Mouse (Mus musculus) MEL (cell line): ENCODE data around the gene Rab4b.

ENCODE experiments used
- CTCF ChIP-seq, 3 experiments: IDR thresholded peaks in 2 of 3; conservative IDR thresholded peaks in 1 of 3; 2 replicates each; pipeline ENCODE4 v1.5.1; 2011 to 2012; ENCODE audit warnings: low read length in 3 of 3, low read depth in 2 of 3, mild to moderate bottlenecking in 2 of 3, improper control_type of control experiment in 1 of 3, inconsistent platforms in 1 of 3, mixed read lengths in 1 of 3, moderate library complexity in 1 of 3; ENCODE audit not compliant: control insufficient read depth in 1 of 3, insufficient read depth in 1 of 3, poor library complexity in 1 of 3, severe bottlenecking in 1 of 3
- NRF1 ChIP-seq: IDR thresholded peaks from 2 replicates; pipeline ENCODE4 v1.6.1; 2014; ENCODE audit warnings: low read depth, mild to moderate bottlenecking, inconsistent platforms, low read length, improper control_type of control experiment, moderate library complexity; ENCODE audit not compliant: poor library complexity, insufficient read depth, severe bottlenecking
- POLR2A ChIP-seq, 2 experiments: IDR thresholded peaks; 2 replicates each; pipeline ENCODE4 v1.6.1; 2011 to 2012; ENCODE audit warnings: low read length in 2 of 2, mild to moderate bottlenecking in 2 of 2, control low read depth in 1 of 2, improper control_type of control experiment in 1 of 2, low read depth in 1 of 2, moderate library complexity in 1 of 2; ENCODE audit not compliant: control insufficient read depth in 1 of 2, insufficient read depth in 1 of 2, poor library complexity in 1 of 2
- TAL1 ChIP-seq: IDR thresholded peaks from 2 replicates; pipeline ENCODE4 v1.6.1; 2012; ENCODE audit warnings: mild to moderate bottlenecking, inconsistent platforms, low read length, moderate library complexity, mixed read lengths

DNA sequence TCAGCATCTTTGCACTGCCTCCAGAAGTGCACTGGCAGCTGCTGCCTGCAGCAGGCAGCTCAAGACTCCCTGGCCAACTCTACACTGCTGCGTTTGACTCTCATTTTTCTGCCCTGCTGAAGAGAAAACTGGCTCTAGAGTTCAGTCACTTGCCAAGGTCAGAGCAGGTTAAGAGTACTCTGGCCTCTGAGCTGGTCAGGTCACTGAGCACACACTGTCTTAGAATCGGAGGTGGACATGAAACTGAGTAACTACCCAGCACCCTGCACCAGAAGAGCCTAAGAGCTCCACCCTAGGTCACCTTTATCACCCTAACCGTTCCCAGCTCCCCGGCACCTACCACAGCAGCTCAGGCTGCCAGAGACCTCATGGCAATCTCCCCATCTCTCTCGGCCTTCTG is 7.3 kb upstream of the Rab4b start:
- TF ChIP-seq POLR2A (IDR thresholded peaks at IDR 0.05; ENCODE audit: control insufficient read depth in 1 of 2, insufficient read depth in 1 of 2, low read depth in 1 of 2, low read length in 2 of 2, poor library complexity in 1 of 2) (no peak), CTCF (IDR thresholded peaks at IDR 0.05 in 2 of 3, conservative IDR thresholded peaks at IDR 0.05 in 1 of 3; ENCODE audit: control insufficient read depth in 1 of 3, insufficient read depth in 1 of 3, low read depth in 2 of 3, low read length in 3 of 3, poor library complexity in 1 of 3, severe bottlenecking in 1 of 3) (no peak), TAL1 (no peak), NRF1 (no peak)
